Mouse (Mus musculus): ENCODE measurements around the gene Cnfn.

- TF ChIP-seq CTCF (IDR thresholded peaks at IDR 0.05; ENCODE audit: extremely low read depth, insufficient read depth, insufficient read length, insufficient replicate concordance) (no peak), POLR2A (IDR thresholded peaks at IDR 0.05; ENCODE audit: low read depth, low read length) (peak; percentile 5; the same call in 1 of the 2 replicates)
Measured at GRCm38 (mm10) chr7:25379551-25380351, 10.2 kb upstream of the Cnfn start.
